Mouse (Mus musculus) cortical plate, adult 2 months (tissue): ENCODE results near the gene Bdp1. TPM values are rescaled to one million over a fixed set of nuclear protein-coding genes. Genes with fewer than 3 reads are reported as not detected.
"Not testable (repeated sequence)": the region's sequence is repeated elsewhere in the genome, so short reads cannot be mapped to it uniquely, and the experiment has no call there.

ENCODE experiments used
- H3K27ac ChIP-seq: fragments of 200-500 bp; 2 replicates; pipeline ENCODE4 v1.5.1; 2012; ENCODE audit warnings: low read length, control low read depth, inconsistent platforms; ENCODE audit not compliant: insufficient read depth
- H3K4me1 ChIP-seq: fragments of 200-500 bp; 2 replicates; pipeline ENCODE4 v1.6.1; 2011; ENCODE audit warnings: low read length; ENCODE audit not compliant: control insufficient read depth, insufficient read depth
- H3K4me3 ChIP-seq: fragments of 200-500 bp; 2 replicates; pipeline ENCODE4 v1.5.1; 2011; ENCODE audit warnings: mild to moderate bottlenecking, low read length, control low read depth; ENCODE audit not compliant: insufficient read depth
- CTCF ChIP-seq: fragments of 200-500 bp; IDR thresholded peaks from 2 replicates; pipeline ENCODE4 v1.5.1; 2011; ENCODE audit warnings: mild to moderate bottlenecking, control low read depth, low read length; ENCODE audit not compliant: insufficient read depth; ENCODE audit errors: extremely low read depth
- POLR2A ChIP-seq: fragments of 200-500 bp; IDR thresholded peaks from 2 replicates; pipeline ENCODE4 v1.6.1; 2011; ENCODE audit warnings: mild to moderate bottlenecking, low read length, control low read depth; ENCODE audit not compliant: insufficient read depth; ENCODE audit errors: extremely low read depth
- polyA plus RNA-seq: library from polyadenylated mRNA; depleted of rRNA; stranded (reverse); fragments of >200 nt; gene quantifications from 2 replicates; pipeline ENCODE4 v1.2.3, GENCODE M21; 2012

Bdp1 gene
- polyA plus RNA-seq, 1 experiment, result 16.8 TPM

DNA sequence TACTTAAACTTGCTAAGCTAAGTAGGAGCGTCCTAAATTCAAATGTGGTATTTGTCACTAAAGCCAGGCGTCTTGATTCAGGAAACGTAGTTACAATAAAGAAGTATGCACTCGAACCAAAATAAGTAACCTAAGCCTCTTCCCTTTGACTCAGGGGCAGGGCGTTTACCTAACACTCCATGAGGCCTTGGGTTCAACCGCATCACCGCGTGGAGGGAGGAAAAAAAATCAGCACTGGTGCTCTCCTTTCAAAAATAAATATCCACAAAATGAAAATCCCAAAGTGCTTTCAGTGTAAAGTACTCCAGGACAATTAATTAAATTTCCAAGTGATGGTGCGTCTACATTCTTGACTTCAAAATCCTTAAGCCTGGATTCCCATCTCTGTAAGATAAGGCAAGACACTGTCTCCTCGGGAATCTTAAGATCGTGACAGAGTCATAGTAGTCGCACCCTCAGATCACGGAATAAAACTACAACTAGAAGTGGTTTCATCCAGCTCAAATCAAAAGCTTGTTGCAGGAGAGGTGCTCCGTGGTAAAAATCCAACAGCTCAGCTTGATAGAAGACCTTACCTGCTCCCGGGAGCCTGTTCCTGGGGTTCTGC is 715 bp downstream of the Bdp1 start:
- peaks cover 3% of the 10 kb centered on the region for H3K4me1 ChIP-seq
- peak overlapping the region; percentile 84 for H3K4me3 ChIP-seq
- no peak for TF ChIP-seq CTCF
- TF ChIP-seq POLR2A, result no peak
- H3K27ac ChIP-seq, result peak overlapping the region; percentile 86; the same call in 1 of the 2 replicates

DNA sequence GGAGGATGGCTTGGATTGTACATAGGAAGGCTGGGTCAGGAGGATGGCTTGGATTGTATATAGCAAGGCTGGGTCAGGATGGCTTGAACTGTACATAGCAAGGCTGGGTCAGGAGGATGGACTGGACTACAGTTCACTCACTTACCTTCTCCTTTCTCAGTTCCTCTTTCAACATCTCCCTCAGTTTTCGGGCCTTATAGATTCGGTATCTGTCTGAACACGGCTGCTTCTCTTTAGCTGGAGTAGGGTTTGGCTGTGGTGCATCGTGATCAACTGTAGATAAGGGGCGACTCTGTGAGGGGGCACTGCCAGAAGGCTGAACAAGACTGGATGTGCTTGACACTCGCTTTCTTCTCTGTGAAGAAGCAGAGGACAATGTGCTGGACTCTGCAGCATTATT is 5.1 kb downstream of the Bdp1 start:
- no peak for TF ChIP-seq POLR2A
- no peak for TF ChIP-seq CTCF
- peaks cover 3% of the 10 kb centered on the region for H3K4me1 ChIP-seq
- no peak overlapping the region for H3K4me3 ChIP-seq
- H3K27ac ChIP-seq, result no peak overlapping the region

DNA sequence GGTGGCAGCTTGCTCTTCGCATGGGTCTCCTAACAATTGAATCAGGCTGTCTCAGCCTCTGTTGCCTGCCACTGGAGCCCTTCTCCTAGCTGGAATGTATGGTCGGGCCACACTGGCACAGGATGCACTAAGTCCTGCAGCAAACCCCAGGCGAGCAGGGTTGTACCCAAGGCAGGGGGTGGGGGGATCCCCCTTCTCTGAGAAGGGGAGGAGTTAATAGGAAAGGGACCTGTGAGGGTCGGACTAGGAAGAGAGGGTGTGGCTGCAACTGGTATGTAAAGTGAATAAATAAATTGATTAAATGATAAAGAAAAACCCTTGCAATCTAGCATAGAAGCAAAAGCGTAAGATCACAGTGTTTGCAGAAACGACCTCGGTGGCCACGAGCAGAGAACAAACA is 32.4 kb downstream of the Bdp1 start:
- TF ChIP-seq CTCF (no peak), POLR2A (no peak)
- Histone ChIP-seq H3K27ac (no peak overlapping the region), H3K4me3 (no peak overlapping the region), H3K4me1 (no peaks in the 10 kb centered on the region)

- TF ChIP-seq CTCF (no peak), POLR2A (no peak)
- Histone ChIP-seq H3K27ac (no peak overlapping the region), H3K4me1 (no peaks in the 10 kb centered on the region), H3K4me3 (no peak overlapping the region)
Observed at GRCm38 (mm10) chr13:100067821-100068220, 36.0 kb downstream of the Bdp1 start.

- TF ChIP-seq CTCF, result no peak
- no peak for TF ChIP-seq POLR2A
- Histone ChIP-seq H3K27ac (no peak overlapping the region), H3K4me3 (no peak overlapping the region), H3K4me1 (no peaks in the 10 kb centered on the region)
Observed at GRCm38 (mm10) chr13:100063936-100064335, 39.9 kb downstream of the Bdp1 start.

DNA sequence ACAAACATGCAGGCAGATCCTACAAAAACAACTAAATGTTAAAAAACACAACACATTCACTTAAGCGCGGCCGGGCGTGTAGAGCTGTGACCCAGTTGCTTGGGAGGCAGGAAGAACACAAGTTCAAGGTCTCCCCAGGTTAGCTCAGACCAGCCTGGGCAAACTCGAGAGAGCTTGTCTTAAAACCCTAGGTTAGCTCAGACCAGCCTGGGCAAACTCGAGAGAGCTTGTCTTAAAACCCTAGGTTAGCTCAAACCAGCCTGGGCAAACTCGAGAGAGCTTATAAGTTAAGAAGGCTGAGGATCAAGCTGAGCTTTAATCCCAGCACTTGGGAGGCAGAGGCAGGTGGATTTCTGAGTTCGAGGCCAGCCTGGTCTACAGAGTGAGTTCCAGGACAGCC is 46.1 kb downstream of the Bdp1 start:
- H3K4me1 ChIP-seq, H3K27ac ChIP-seq, H3K4me3 ChIP-seq: not testable (repeated sequence)

DNA sequence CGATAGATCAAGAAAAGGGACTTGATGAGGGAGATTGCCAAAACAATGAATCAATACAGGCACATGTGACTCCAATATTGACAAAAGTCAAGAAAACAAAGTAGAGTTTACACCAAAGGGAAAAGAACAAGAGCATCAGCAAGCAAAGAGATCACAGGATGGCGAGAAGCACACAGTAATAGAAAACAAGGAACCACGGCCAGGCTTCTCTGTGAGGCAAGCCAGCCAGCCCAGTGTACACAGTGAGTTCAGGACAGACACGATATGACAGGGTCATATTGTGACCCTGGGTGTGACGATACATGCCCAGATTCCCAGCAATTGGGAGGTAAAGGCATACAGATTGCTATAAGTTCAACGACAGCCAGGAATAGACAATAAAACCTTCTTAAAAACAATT is 77.9 kb downstream of the Bdp1 start:
- Histone ChIP-seq H3K27ac (no peak overlapping the region), H3K4me3 (no peak overlapping the region), H3K4me1 (no peaks in the 10 kb centered on the region)
- TF ChIP-seq CTCF, result no peak
- no peak for TF ChIP-seq POLR2A

- no peak overlapping the region for H3K27ac ChIP-seq
- TF ChIP-seq CTCF, result no peak
- TF ChIP-seq POLR2A, result no peak
- peaks cover 7% of the 10 kb centered on the region for H3K4me1 ChIP-seq
- H3K4me3 ChIP-seq, result no peak overlapping the region
Observed at GRCm38 (mm10) chr13:100016891-100017290, 87.0 kb downstream of the Bdp1 start.

GRCm38 (mm10) chr13:100015937-100016336 is 87.9 kb downstream of the Bdp1 start:
- H3K4me1 ChIP-seq, result peaks cover 7% of the 10 kb centered on the region
- H3K27ac ChIP-seq, result no peak overlapping the region
- peak overlapping the region; percentile 75 for H3K4me3 ChIP-seq
- TF ChIP-seq POLR2A (no peak), CTCF (no peak)

GRCm38 (mm10) chr13:100014906-100015895 is 88.7 kb downstream of the Bdp1 start, which contains the start of gene Mccc2:
Mccc2 (minus strand) TSS chr13:100015639.
- peaks cover 7% of the 10 kb centered on the region for H3K4me1 ChIP-seq
- peak within 1 kb of the TSS; percentile 75 for H3K4me3 ChIP-seq
- H3K27ac ChIP-seq, result 0 out of 2 replicates have a peak within 1 kb of the TSS, but pooled peaks have one; percentile 13
- TF ChIP-seq CTCF (no peak), POLR2A (peak; percentile 90)
